Mouse (Mus musculus) effector memory CD4-positive, alpha-beta T cell, adult 7 months (primary cell): ENCODE data around the gene Eci2. TPM values are rescaled to one million over a fixed set of nuclear protein-coding genes. Genes with fewer than 3 reads are reported as not detected.

Source experiments
- polyA plus RNA-seq: library from polyadenylated mRNA; unstranded; fragments of 100-300 nt; shearing (Covaris generic); gene quantifications from one replicate; pipeline ENCODE4 v1.2.1, GENCODE M21; 2017

The Eci2 gene
- 22.3 TPM for polyA plus RNA-seq

DNA sequence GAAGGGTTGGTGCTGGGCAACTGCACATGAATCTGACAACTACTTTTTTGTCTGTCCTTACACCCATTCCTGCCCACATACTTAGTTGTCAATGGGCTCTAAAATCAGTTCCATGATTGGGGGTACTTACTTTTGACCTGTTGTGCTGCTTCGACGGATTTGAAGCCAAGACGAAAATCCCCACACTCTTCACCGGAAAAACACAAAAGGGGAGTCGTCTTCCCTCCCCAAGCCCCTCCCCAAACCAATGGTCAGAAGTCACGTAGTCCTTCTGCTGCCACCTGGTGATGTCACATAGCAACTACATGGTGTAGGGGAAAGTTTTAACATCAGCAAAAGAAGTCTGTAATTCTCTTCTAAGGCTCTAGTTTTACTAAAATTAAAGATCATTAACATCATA lies at the start of gene Eci2:
Gene Eci2, minus strand, starts transcription at position 218 of the 400 bp plus-strand sequence.

DNA sequence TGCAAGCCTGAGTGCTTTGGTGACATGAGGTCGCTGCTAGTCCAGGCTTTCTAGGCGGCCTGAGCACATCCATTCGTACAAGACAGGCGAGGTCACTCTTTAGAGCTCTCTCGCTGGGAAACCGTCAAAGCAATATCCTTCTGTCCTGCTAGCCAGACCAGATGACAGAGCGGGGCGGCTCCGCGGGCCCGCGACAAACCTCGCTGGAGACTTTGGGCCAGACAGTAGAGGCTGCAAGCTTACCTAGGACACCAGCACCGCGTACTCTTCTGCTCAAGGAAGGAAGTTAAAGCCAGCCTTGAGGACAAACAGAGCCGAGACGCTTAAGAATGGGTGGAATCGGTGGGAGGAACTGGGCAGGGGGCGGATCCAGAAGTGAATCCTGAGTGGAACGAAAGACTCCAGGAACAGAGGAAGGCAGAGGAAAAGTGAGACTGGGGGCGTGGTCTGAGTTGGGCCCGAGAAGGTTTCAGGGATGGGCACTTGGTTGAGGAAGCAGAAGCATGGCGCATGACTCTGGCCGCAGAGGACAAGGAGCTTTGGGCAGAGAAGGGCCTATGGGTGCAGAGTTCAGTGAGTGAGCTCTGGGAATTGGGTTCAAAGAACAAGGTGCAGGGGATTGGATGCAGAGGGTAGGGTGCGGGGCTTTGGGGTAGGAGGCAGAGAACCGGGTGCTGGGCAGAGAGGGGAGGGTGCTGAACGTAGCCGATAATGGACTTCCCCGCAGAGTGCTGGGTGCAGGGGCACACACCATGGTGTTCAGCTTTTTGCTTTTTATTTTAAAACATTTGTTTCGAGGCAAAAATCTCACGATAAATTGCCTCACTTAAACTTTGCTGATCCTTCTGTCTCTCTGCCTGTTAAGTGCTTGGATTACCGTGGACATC lies 63.1 kb downstream of the Eci2 start, which contains the start of gene Eci3:
Gene Eci3, minus strand, starts transcription at position 300 of the 887 bp plus-strand sequence.

Other genes with a start within 250 kb of the Eci2 start
- 90.0 TPM for gene Prpf4b, start 151.8 kb downstream of the Eci2 start, polyA plus RNA-seq
- gene Fam217a, start 102.8 kb downstream of the Eci2 start, polyA plus RNA-seq, result not detected
- gene 4933417A18Rik, start 102.7 kb downstream of the Eci2 start, polyA plus RNA-seq, result not detected
- gene Eci3, start 63.3 kb downstream of the Eci2 start, polyA plus RNA-seq, result not detected